Mouse (Mus musculus): ENCODE measurements at regions not wholly inside any gene's neighbourhood (a gene's known extent, or its start where the extent isn't known, plus 50 kb on each side); places are given as distances from the start of the nearest gene placed in this dataset.

- in situ Hi-C loops (cut with MboI, MseI), result no loop called here
Observed at GRCm38 (mm10) chr14:85480216-85480615, 1036.9 kb downstream of the Pcdh17 start.

- in situ Hi-C loops (cut with MboI, MseI), result loop anchor here (10.0 kb wide), 1 partner anchor 737 kb away; no protein-coding TSS in a partner anchor
Observed at GRCm38 (mm10) chr14:85507419-85508170, 1064.2 kb downstream of the Pcdh17 start.

- in situ Hi-C loops (cut with MboI, MseI), result loop anchor here (10.0 kb wide), 1 partner anchor 736 kb away; no protein-coding TSS in a partner anchor
Observed at GRCm38 (mm10) chr14:85508527-85508926, 1065.2 kb downstream of the Pcdh17 start.
